Mouse (Mus musculus): Measurements from ENCODE around the gene Abcc10. TPM values are rescaled to one million over a fixed set of nuclear protein-coding genes. Genes with fewer than 3 reads are reported as not detected.

Abcc10 gene
- polyA plus RNA-seq, 1 experiment from 2014 or later = 9.1 TPM

- ATAC-seq = no peak
- Histone ChIP-seq H3K27ac (no peak overlapping the region), H3K9me3 (no peaks in the 10 kb centered on the region), H3K4me2 (replicated peaks) (no peak overlapping the region), H3K4me3 (replicated peaks) (no peak overlapping the region), H3K27me3 (no peaks in the 10 kb centered on the region), H3K36me3 (peaks cover 54% of the 10 kb centered on the region), H3K9ac (replicated peaks) (peak overlapping the region; percentile 23; the same call in 1 of the 2 replicates), H3K4me1 (replicated peaks) (0 out of 2 replicates have a peak, but pooled peaks cover 2% of the 10 kb centered on the region)
- WGBS = 87% methylated on average over 10 of the region's 10 CpGs
Measured at GRCm38 (mm10) chr17:46268026-46268720, 60.0 kb downstream of the Abcc10 start.

GRCm38 (mm10) chr17:46267511-46267910 lies 60.6 kb downstream of the Abcc10 start:
- H3K27ac ChIP-seq = no peak overlapping the region
- no peaks in the 10 kb centered on the region for H3K27me3 ChIP-seq
- H3K4me3 ChIP-seq (replicated peaks) = no peak overlapping the region
- ATAC-seq = no peak
- H3K9ac ChIP-seq (replicated peaks) = no peak overlapping the region
- H3K9me3 ChIP-seq = no peaks in the 10 kb centered on the region
- no peak overlapping the region for H3K4me2 ChIP-seq (replicated peaks)
- peaks cover 61% of the 10 kb centered on the region for H3K36me3 ChIP-seq
- 86% methylated on average over 7 of the region's 7 CpGs for WGBS
- 0 out of 2 replicates have a peak, but pooled peaks cover 2% of the 10 kb centered on the region for H3K4me1 ChIP-seq (replicated peaks)

GRCm38 (mm10) chr17:46266986-46267385 lies 61.2 kb downstream of the Abcc10 start:
- 0 out of 2 replicates have a peak, but pooled peaks cover 2% of the 10 kb centered on the region for H3K4me1 ChIP-seq (replicated peaks)
- H3K36me3 ChIP-seq = peaks cover 64% of the 10 kb centered on the region
- no peaks in the 10 kb centered on the region for H3K27me3 ChIP-seq
- H3K4me2 ChIP-seq (replicated peaks) = no peak overlapping the region
- H3K9me3 ChIP-seq = no peaks in the 10 kb centered on the region
- no peak overlapping the region for H3K27ac ChIP-seq
- H3K4me3 ChIP-seq (replicated peaks) = no peak overlapping the region
- no peak overlapping the region for H3K9ac ChIP-seq (replicated peaks)
- no peak for ATAC-seq
- 86% methylated on average over 6 of the region's 6 CpGs for WGBS

- 24% methylated on average over 14 of the region's 14 CpGs for WGBS
- no peak overlapping the region for H3K4me3 ChIP-seq (replicated peaks)
- peaks cover 64% of the 10 kb centered on the region for H3K36me3 ChIP-seq
- H3K4me1 ChIP-seq (replicated peaks) = 0 out of 2 replicates have a peak, but pooled peaks cover 2% of the 10 kb centered on the region
- H3K9me3 ChIP-seq = no peaks in the 10 kb centered on the region
- H3K27ac ChIP-seq = no peak overlapping the region
- H3K27me3 ChIP-seq = no peaks in the 10 kb centered on the region
- ATAC-seq = peak; percentile 74
- H3K9ac ChIP-seq (replicated peaks) = 0 out of 2 replicates have a peak overlapping the region, but pooled peaks have one; percentile 6
- no peak overlapping the region for H3K4me2 ChIP-seq (replicated peaks)
Measured at GRCm38 (mm10) chr17:46265918-46266618, 62.1 kb downstream of the Abcc10 start.

- peaks cover 64% of the 10 kb centered on the region for H3K36me3 ChIP-seq
- no peaks in the 10 kb centered on the region for H3K27me3 ChIP-seq
- H3K9ac ChIP-seq (replicated peaks) = no peak overlapping the region
- no peak overlapping the region for H3K27ac ChIP-seq
- no peak overlapping the region for H3K4me3 ChIP-seq (replicated peaks)
- no peak; the same call in 1 of the 2 replicates for ATAC-seq
- no peaks in the 10 kb centered on the region for H3K9me3 ChIP-seq
- WGBS = 90% methylated on average over 12 of the region's 12 CpGs
- H3K4me1 ChIP-seq (replicated peaks) = 0 out of 2 replicates have a peak, but pooled peaks cover 2% of the 10 kb centered on the region
- no peak overlapping the region for H3K4me2 ChIP-seq (replicated peaks)
Measured at GRCm38 (mm10) chr17:46265502-46265901, 62.6 kb downstream of the Abcc10 start.

- Histone ChIP-seq H3K4me2 (replicated peaks) (no peak overlapping the region), H3K9ac (replicated peaks) (no peak overlapping the region), H3K36me3 (peaks cover 80% of the 10 kb centered on the region), H3K9me3 (no peaks in the 10 kb centered on the region), H3K4me3 (replicated peaks) (no peak overlapping the region), H3K27me3 (no peaks in the 10 kb centered on the region), H3K27ac (no peak overlapping the region), H3K4me1 (replicated peaks) (0 out of 2 replicates have a peak, but pooled peaks cover 2% of the 10 kb centered on the region)
- no peak for ATAC-seq
- WGBS = 93% methylated on average over 5 of the region's 5 CpGs
Measured at GRCm38 (mm10) chr17:46262201-46262694, 65.9 kb downstream of the Abcc10 start.

- no peak for ATAC-seq
- no peak overlapping the region for H3K4me3 ChIP-seq (replicated peaks)
- WGBS = 90% methylated on average over 17 of the region's 17 CpGs
- H3K27me3 ChIP-seq = peaks cover 5% of the 10 kb centered on the region
- H3K27ac ChIP-seq = no peak overlapping the region
- peaks cover 84% of the 10 kb centered on the region for H3K36me3 ChIP-seq
- H3K4me2 ChIP-seq (replicated peaks) = no peak overlapping the region
- no peak overlapping the region for H3K9ac ChIP-seq (replicated peaks)
- no peaks in the 10 kb centered on the region for H3K9me3 ChIP-seq
- H3K4me1 ChIP-seq (replicated peaks) = peaks cover 14% of the 10 kb centered on the region
Measured at GRCm38 (mm10) chr17:46259675-46260074, 68.5 kb downstream of the Abcc10 start.

GRCm38 (mm10) chr17:46258279-46259053 lies 69.7 kb downstream of the Abcc10 start:
- Histone ChIP-seq H3K4me1 (replicated peaks) (peaks cover 22% of the 10 kb centered on the region), H3K9ac (replicated peaks) (no peak overlapping the region), H3K27me3 (peaks cover 6% of the 10 kb centered on the region), H3K27ac (no peak overlapping the region), H3K9me3 (no peaks in the 10 kb centered on the region), H3K4me3 (replicated peaks) (no peak overlapping the region), H3K36me3 (peaks cover 72% of the 10 kb centered on the region), H3K4me2 (replicated peaks) (no peak overlapping the region)
- WGBS = 79% methylated on average over 30 of the region's 30 CpGs
- no peak for ATAC-seq

GRCm38 (mm10) chr17:46255147-46255546 lies 73.0 kb downstream of the Abcc10 start:
- ATAC-seq = no peak
- no peaks in the 10 kb centered on the region for H3K9me3 ChIP-seq
- peak overlapping the region; percentile 82 for H3K4me3 ChIP-seq (replicated peaks)
- H3K4me2 ChIP-seq (replicated peaks) = peak overlapping the region; percentile 98
- H3K27ac ChIP-seq = no peak overlapping the region
- 32% methylated on average over 6 of the region's 6 CpGs for WGBS
- peaks cover 63% of the 10 kb centered on the region for H3K36me3 ChIP-seq
- H3K4me1 ChIP-seq (replicated peaks) = peaks cover 26% of the 10 kb centered on the region
- peaks cover 6% of the 10 kb centered on the region for H3K27me3 ChIP-seq
- H3K9ac ChIP-seq (replicated peaks) = peak overlapping the region; percentile 82

- Histone ChIP-seq H3K36me3 (peaks cover 62% of the 10 kb centered on the region), H3K27ac (peak overlapping the region; percentile 70), H3K4me1 (replicated peaks) (peaks cover 33% of the 10 kb centered on the region), H3K9me3 (no peaks in the 10 kb centered on the region), H3K4me2 (replicated peaks) (peak overlapping the region; percentile 98), H3K27me3 (peaks cover 6% of the 10 kb centered on the region), H3K4me3 (replicated peaks) (peak overlapping the region; percentile 82), H3K9ac (replicated peaks) (peak overlapping the region; percentile 82)
- peak; percentile 51 for ATAC-seq
- 0% methylated on average over 42 of the region's 54 CpGs for WGBS
Measured at GRCm38 (mm10) chr17:46254106-46254505, 74.0 kb downstream of the Abcc10 start.

- 2% methylated on average over 39 of the region's 48 CpGs for WGBS
- Histone ChIP-seq H3K27me3 (peaks cover 6% of the 10 kb centered on the region), H3K36me3 (peaks cover 58% of the 10 kb centered on the region), H3K4me2 (replicated peaks) (peak within 1 kb of the TSS; percentile 98), H3K4me1 (replicated peaks) (peaks cover 39% of the 10 kb centered on the region), H3K9me3 (no peaks in the 10 kb centered on the region), H3K4me3 (replicated peaks) (peak within 1 kb of the TSS; percentile 82), H3K9ac (replicated peaks) (peak within 1 kb of the TSS; percentile 82), H3K27ac (peak within 1 kb of the TSS; percentile 70)
- ATAC-seq = peak; percentile 87
Measured at GRCm38 (mm10) chr17:46253452-46254084, 74.6 kb downstream of the Abcc10 start, which contains the start of gene Lrrc73. Gene Lrrc73 (plus strand): TSS chr17:46253531.
